Mouse (Mus musculus) limb, embryonic 13.5 days (tissue): ENCODE data around the gene Gm9945. TPM values are rescaled to one million over a fixed set of nuclear protein-coding genes. Genes with fewer than 3 reads are reported as not detected.

Experiments
- ATAC-seq: fragments of 200-750 bp; cut with Nextera tagmentation; 2 replicates; pipeline ENCODE4 v1.8.0; 2017; ENCODE audit warnings: low read depth, moderate number of reproducible peaks, moderate TSS enrichment; ENCODE audit not compliant: low FRiP score
- H3K27ac ChIP-seq: fragments of 300-500 bp; sonication (generic); 2 replicates; pipeline ENCODE4 v1.5.1; 2015; ENCODE audit warnings: inconsistent platforms, mild to moderate bottlenecking, moderate library complexity
- H3K27me3 ChIP-seq: fragments of 300-500 bp; sonication (generic); 2 replicates; pipeline ENCODE4 v1.6.1; 2015; ENCODE audit warnings: mild to moderate bottlenecking, inconsistent platforms
- H3K36me3 ChIP-seq: fragments of 300-500 bp; sonication (generic); 2 replicates; pipeline ENCODE4 v1.6.1; 2015; ENCODE audit warnings: inconsistent platforms, mild to moderate bottlenecking, moderate library complexity
- H3K4me1 ChIP-seq: fragments of 300-500 bp; sonication (generic); 2 replicates; pipeline ENCODE4 v1.6.1; 2015; ENCODE audit warnings: inconsistent platforms
- H3K4me2 ChIP-seq: fragments of 300-500 bp; sonication (generic); replicated peaks from 2 replicates; pipeline ENCODE4 v1.6.1; 2015; ENCODE audit warnings: inconsistent platforms, mild to moderate bottlenecking, moderate library complexity
- H3K4me3 ChIP-seq: fragments of 300-500 bp; sonication (generic); 2 replicates; pipeline ENCODE4 v1.5.1; 2015; ENCODE audit warnings: moderate library complexity, mild to moderate bottlenecking, inconsistent platforms
- H3K9ac ChIP-seq: fragments of 300-500 bp; sonication (generic); 2 replicates; pipeline ENCODE4 v1.6.1; 2015; ENCODE audit warnings: mild to moderate bottlenecking, inconsistent platforms
- H3K9me3 ChIP-seq: fragments of 300-500 bp; sonication (generic); 2 replicates; pipeline ENCODE4 v1.6.1; 2016; ENCODE audit warnings: inconsistent platforms
- WGBS: fragments of 180-500 bp; shearing (Covaris S2); methylation state at CpG from one replicate; pipeline ENCODE4 v1.1.7; 2015; 5-methylcytosine and 5-hydroxymethylcytosine counted together
- polyA plus RNA-seq: library from polyadenylated mRNA; unstranded; fragments of >200 nt; fragmentation: Nextera tagmentation; extraction: Ambion mirVana; gene quantifications from 2 replicates; pipeline ENCODE4 v1.2.1, GENCODE M21; 2015

Gm9945 gene
- polyA plus RNA-seq, 1 experiment from 2014 or later: not detected

GRCm38 (mm10) chr11:53466231-53466971 lies 13.6 kb upstream of the Gm9945 start:
- Histone ChIP-seq H3K4me3 (peak overlapping the region; percentile 36), H3K36me3 (peaks cover 12% of the 10 kb centered on the region; the same call in 1 of the 2 replicates), H3K27me3 (peaks cover 80% of the 10 kb centered on the region), H3K27ac (no peak overlapping the region), H3K9me3 (peaks cover 3% of the 10 kb centered on the region; the same call in 1 of the 2 replicates), H3K4me2 (peak overlapping the region; percentile 60), H3K9ac (peak overlapping the region; percentile 58), H3K4me1 (peaks cover 45% of the 10 kb centered on the region)
- WGBS: 9% methylated on average over 40 of the region's 40 CpGs
- ATAC-seq: peak; percentile 48

GRCm38 (mm10) chr11:53469294-53469967 lies 10.5 kb upstream of the Gm9945 start:
- peaks cover 73% of the 10 kb centered on the region for H3K27me3 ChIP-seq
- peak overlapping the region; percentile 67 for H3K27ac ChIP-seq
- peak overlapping the region; percentile 22; the same call in 1 of the 2 replicates for H3K4me3 ChIP-seq
- peaks cover 2% of the 10 kb centered on the region; the same call in 1 of the 2 replicates for H3K9me3 ChIP-seq
- peaks cover 29% of the 10 kb centered on the region for H3K4me1 ChIP-seq
- peak overlapping the region; percentile 62 for H3K4me2 ChIP-seq
- H3K9ac ChIP-seq: no peak overlapping the region
- no peak for ATAC-seq
- WGBS: 33% methylated on average over 16 of the region's 16 CpGs
- H3K36me3 ChIP-seq: peaks cover 11% of the 10 kb centered on the region; the same call in 1 of the 2 replicates

GRCm38 (mm10) chr11:53469968-53470695 lies 9.8 kb upstream of the Gm9945 start, which contains the start of gene Gm9837:
Gene Gm9837, minus strand, starts transcription at chr11:53470479.
- Histone ChIP-seq H3K9ac (peak within 1 kb of the TSS; percentile 19; the same call in 1 of the 2 replicates), H3K4me3 (peak within 1 kb of the TSS; percentile 29), H3K4me1 (peaks cover 29% of the 10 kb centered on the region), H3K36me3 (0 out of 2 replicates have a peak, but pooled peaks cover 6% of the 10 kb centered on the region), H3K27ac (peak within 1 kb of the TSS; percentile 62), H3K4me2 (peak within 1 kb of the TSS; percentile 62), H3K9me3 (no peaks in the 10 kb centered on the region), H3K27me3 (peaks cover 73% of the 10 kb centered on the region)
- 3% methylated on average over 29 of the region's 29 CpGs for WGBS
- peak; percentile 85 for ATAC-seq

GRCm38 (mm10) chr11:53472709-53473108 lies 7.3 kb upstream of the Gm9945 start:
- Histone ChIP-seq H3K9ac (no peak overlapping the region), H3K27ac (no peak overlapping the region), H3K36me3 (no peaks in the 10 kb centered on the region), H3K27me3 (peaks cover 72% of the 10 kb centered on the region), H3K4me2 (no peak overlapping the region), H3K9me3 (no peaks in the 10 kb centered on the region), H3K4me1 (peaks cover 20% of the 10 kb centered on the region), H3K4me3 (no peak overlapping the region)
- ATAC-seq: no peak
- 74% methylated on average over 3 of the region's 3 CpGs for WGBS

- ATAC-seq: no peak
- Histone ChIP-seq H3K9me3 (no peaks in the 10 kb centered on the region), H3K4me3 (no peak overlapping the region), H3K27ac (no peak overlapping the region), H3K4me2 (no peak overlapping the region), H3K9ac (no peak overlapping the region), H3K36me3 (no peaks in the 10 kb centered on the region), H3K27me3 (peaks cover 89% of the 10 kb centered on the region), H3K4me1 (peaks cover 26% of the 10 kb centered on the region)
- 33% methylated on average over 8 of the region's 8 CpGs for WGBS
These were observed 4.3 kb upstream of the Gm9945 start for GRCm38 (mm10) chr11:53475620-53476019.

GRCm38 (mm10) chr11:53477833-53478232 lies 2.1 kb upstream of the Gm9945 start:
- ATAC-seq: no peak
- WGBS: 14% methylated on average over 7 of the region's 7 CpGs
- Histone ChIP-seq H3K9ac (no peak overlapping the region), H3K4me3 (no peak overlapping the region), H3K27me3 (peaks cover 88% of the 10 kb centered on the region), H3K27ac (no peak overlapping the region), H3K4me1 (peaks cover 20% of the 10 kb centered on the region), H3K9me3 (no peaks in the 10 kb centered on the region), H3K36me3 (no peaks in the 10 kb centered on the region), H3K4me2 (no peak overlapping the region)

GRCm38 (mm10) chr11:53478383-53479170 lies 1.4 kb upstream of the Gm9945 start:
- Histone ChIP-seq H3K27me3 (peaks cover 91% of the 10 kb centered on the region), H3K9ac (peak overlapping the region; percentile 48), H3K9me3 (no peaks in the 10 kb centered on the region), H3K36me3 (no peaks in the 10 kb centered on the region), H3K4me1 (peaks cover 20% of the 10 kb centered on the region), H3K27ac (no peak overlapping the region), H3K4me3 (peak overlapping the region; percentile 50), H3K4me2 (peak overlapping the region; percentile 83)
- WGBS: 6% methylated on average over 64 of the region's 79 CpGs
- no peak for ATAC-seq

- H3K4me2 ChIP-seq: peak overlapping the region; percentile 83
- peak overlapping the region; percentile 50 for H3K4me3 ChIP-seq
- no peaks in the 10 kb centered on the region for H3K9me3 ChIP-seq
- H3K4me1 ChIP-seq: peaks cover 20% of the 10 kb centered on the region
- H3K27ac ChIP-seq: no peak overlapping the region
- peak overlapping the region; percentile 48 for H3K9ac ChIP-seq
- H3K36me3 ChIP-seq: no peaks in the 10 kb centered on the region
- peaks cover 87% of the 10 kb centered on the region for H3K27me3 ChIP-seq
- under 1% methylated on average over 62 of the region's 62 CpGs for WGBS
- no peak for ATAC-seq
These were observed 689 bp upstream of the Gm9945 start for GRCm38 (mm10) chr11:53479171-53479782.

- peaks cover 20% of the 10 kb centered on the region for H3K4me1 ChIP-seq
- no peaks in the 10 kb centered on the region for H3K9me3 ChIP-seq
- 69% methylated on average over 4 of the region's 4 CpGs for WGBS
- no peak for ATAC-seq
- no peak overlapping the region for H3K4me3 ChIP-seq
- H3K27ac ChIP-seq: no peak overlapping the region
- peaks cover 76% of the 10 kb centered on the region for H3K27me3 ChIP-seq
- H3K36me3 ChIP-seq: no peaks in the 10 kb centered on the region
- H3K4me2 ChIP-seq: no peak overlapping the region
- H3K9ac ChIP-seq: no peak overlapping the region
These were observed 1.2 kb downstream of the Gm9945 start for GRCm38 (mm10) chr11:53481088-53481730.

GRCm38 (mm10) chr11:53483159-53483891 lies 3.4 kb downstream of the Gm9945 start:
- H3K36me3 ChIP-seq: no peaks in the 10 kb centered on the region
- no peak for ATAC-seq
- peaks cover 27% of the 10 kb centered on the region for H3K4me1 ChIP-seq
- no peak overlapping the region for H3K9ac ChIP-seq
- no peak overlapping the region for H3K27ac ChIP-seq
- H3K4me3 ChIP-seq: no peak overlapping the region
- H3K9me3 ChIP-seq: no peaks in the 10 kb centered on the region
- 72% methylated on average over 9 of the region's 9 CpGs for WGBS
- H3K27me3 ChIP-seq: peaks cover 79% of the 10 kb centered on the region
- no peak overlapping the region for H3K4me2 ChIP-seq
